Mouse (Mus musculus) liver, embryonic 13.5 days (tissue): ENCODE results near the gene Ncbp3. TPM values are rescaled to one million over a fixed set of nuclear protein-coding genes. Genes with fewer than 3 reads are reported as not detected.
A peak's percentile ranks its signal among the peaks of the same experiment; 100 is the strongest.

Source experiments
- ATAC-seq: fragments of 200-750 bp; cut with Nextera tagmentation; 2 replicates; pipeline ENCODE4 v1.8.0; 2017; ENCODE audit warnings: low read depth, mild to moderate bottlenecking, moderate number of reproducible peaks, moderate library complexity
- DNase-seq: peaks from one replicate; pipeline ENCODE4 v3.0.0; 2022
- H3K27ac ChIP-seq: fragments of 300-500 bp; sonication (generic); 2 replicates; pipeline ENCODE4 v1.5.1; 2015; ENCODE audit warnings: moderate library complexity, mild to moderate bottlenecking, inconsistent platforms
- H3K27me3 ChIP-seq: fragments of 300-500 bp; sonication (generic); 2 replicates; pipeline ENCODE4 v1.6.1; 2015; ENCODE audit warnings: mild to moderate bottlenecking, inconsistent platforms
- H3K36me3 ChIP-seq: fragments of 300-500 bp; sonication (generic); 2 replicates; pipeline ENCODE4 v1.6.1; 2015; ENCODE audit warnings: mild to moderate bottlenecking, inconsistent platforms
- H3K4me1 ChIP-seq: fragments of 300-500 bp; sonication (generic); replicated peaks from 2 replicates; pipeline ENCODE4 v1.6.1; 2015; ENCODE audit warnings: inconsistent platforms
- H3K4me2 ChIP-seq: fragments of 300-500 bp; sonication (generic); 2 replicates; pipeline ENCODE4 v1.6.1; 2015; ENCODE audit warnings: inconsistent platforms, mild to moderate bottlenecking, moderate library complexity
- H3K4me3 ChIP-seq: fragments of 300-500 bp; sonication (generic); replicated peaks from 2 replicates; pipeline ENCODE4 v1.5.1; 2015; ENCODE audit warnings: mild to moderate bottlenecking, inconsistent platforms
- H3K9ac ChIP-seq: fragments of 300-500 bp; sonication (generic); 2 replicates; pipeline ENCODE4 v1.6.1; 2015; ENCODE audit warnings: mild to moderate bottlenecking, inconsistent platforms
- H3K9me3 ChIP-seq: fragments of 300-500 bp; sonication (generic); replicated peaks from 2 replicates; pipeline ENCODE4 v1.6.1; 2016; ENCODE audit warnings: inconsistent platforms
- WGBS: fragments of 180-500 bp; shearing (Covaris S2); methylation state at CpG from one replicate; pipeline ENCODE4 v1.1.7; 2015; ENCODE audit not compliant: insufficient replicate concordance; 5-methylcytosine and 5-hydroxymethylcytosine counted together
- polyA plus RNA-seq: library from polyadenylated mRNA; unstranded; fragments of >200 nt; fragmentation: Nextera tagmentation; extraction: Ambion mirVana; gene quantifications from 2 replicates; pipeline ENCODE4 v1.2.1, GENCODE M21; 2015

Ncbp3 gene
- polyA plus RNA-seq: 5.7 and 6.2 TPM in 2 replicates

DNA sequence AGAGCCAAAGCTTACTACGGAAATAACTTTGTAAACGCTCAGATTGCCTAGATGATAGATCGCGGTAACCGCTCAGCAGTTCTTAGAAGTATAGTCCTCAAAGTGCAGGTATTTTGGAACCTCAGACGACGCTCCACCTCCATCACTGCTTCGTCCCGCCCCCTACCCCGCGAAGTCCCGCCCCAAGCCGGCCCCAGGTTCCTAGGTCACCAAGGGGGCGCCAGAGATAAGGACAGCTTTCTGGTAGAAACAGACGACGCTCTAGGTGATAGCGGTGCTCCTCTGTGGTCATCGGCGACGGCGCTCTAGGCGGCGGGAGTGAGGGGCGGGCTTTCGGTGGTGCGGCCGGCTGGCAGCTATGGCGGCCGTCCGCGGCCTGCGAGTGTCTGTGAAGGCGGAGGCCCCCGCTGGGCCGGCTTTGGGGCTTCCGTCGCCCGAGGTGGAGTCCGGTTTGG, at the start of gene Ncbp3:
Ncbp3 (plus strand) TSS at position 242 of the 455 bp plus-strand sequence.
- peak within 1 kb of the TSS; percentile 83 for H3K27ac ChIP-seq
- peak within 1 kb of the TSS; percentile 80 for H3K4me2 ChIP-seq
- no peaks in the 10 kb centered on the region for H3K9me3 ChIP-seq
- DNase-seq (peak; percentile 95), ATAC-seq (peak; percentile 94)
- under 1% methylated on average over 39 of the region's 39 CpGs for WGBS
- peak within 1 kb of the TSS; percentile 92 for H3K4me3 ChIP-seq
- peak within 1 kb of the TSS; percentile 97 for H3K9ac ChIP-seq
- H3K27me3 ChIP-seq: no peaks in the 10 kb centered on the region
- H3K36me3 ChIP-seq: peaks cover 29% of the 10 kb centered on the region
- H3K4me1 ChIP-seq: peaks cover 22% of the 10 kb centered on the region

DNA sequence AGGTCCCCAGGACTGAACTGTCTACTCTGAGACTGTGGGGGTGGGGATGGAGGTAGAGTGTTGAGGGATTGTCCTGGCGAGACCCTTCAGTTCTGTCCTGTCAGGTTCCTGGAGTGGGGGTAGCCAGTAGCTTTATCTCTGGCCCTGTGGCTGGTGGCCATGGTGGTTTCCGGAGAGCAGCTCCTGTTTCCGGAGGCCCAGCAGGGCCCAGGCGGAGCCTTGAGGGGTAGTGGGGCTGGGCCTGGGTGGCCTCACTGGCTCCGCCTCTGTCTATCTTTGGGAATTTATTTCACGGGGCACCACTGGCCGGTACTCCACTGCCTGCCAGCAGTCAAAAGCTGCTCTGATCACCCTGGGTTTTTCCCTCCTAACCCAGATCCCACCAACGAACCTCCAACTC, 48.8 kb upstream of the Ncbp3 start, which contains the start of gene P2rx1:
P2rx1 (plus strand) TSS at position 333 of the 400 bp plus-strand sequence.
- Histone ChIP-seq H3K27ac (peak within 1 kb of the TSS; percentile 47; the same call in 1 of the 2 replicates), H3K27me3 (no peaks in the 10 kb centered on the region), H3K36me3 (no peaks in the 10 kb centered on the region), H3K4me3 (peak within 1 kb of the TSS; percentile 32), H3K4me1 (peaks cover 22% of the 10 kb centered on the region), H3K9ac (peak within 1 kb of the TSS; percentile 33; the same call in 1 of the 2 replicates), H3K9me3 (no peaks in the 10 kb centered on the region), H3K4me2 (peak within 1 kb of the TSS; percentile 51)
- 11% methylated on average over 8 of the region's 8 CpGs for WGBS
- DNase-seq (peak; percentile 37), ATAC-seq (peak; percentile 65)

DNA sequence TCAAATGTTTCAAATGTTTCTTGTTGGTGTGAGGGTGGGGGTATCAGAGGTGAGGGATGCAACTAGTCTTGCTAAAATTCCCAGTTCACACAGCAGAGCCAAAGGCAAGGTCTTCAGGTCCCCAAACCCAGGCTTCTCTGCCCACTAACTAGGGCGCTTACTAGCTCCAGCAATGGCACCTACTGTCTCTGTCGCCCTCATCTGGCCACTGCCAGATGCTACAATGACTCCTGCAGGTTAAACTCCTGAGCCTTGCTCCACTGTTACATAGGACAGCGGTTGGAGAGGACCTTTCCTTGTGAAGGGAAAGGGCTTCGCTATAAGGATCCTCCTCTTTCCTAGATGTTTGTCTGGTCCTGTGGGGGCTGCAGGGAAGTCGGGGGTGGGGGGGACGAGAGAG, 46.6 kb upstream of the Ncbp3 start:
- WGBS: 7% methylated on average over 6 of the region's 6 CpGs
- H3K4me3 ChIP-seq: no peak overlapping the region
- no peak overlapping the region for H3K9ac ChIP-seq
- peak overlapping the region; percentile 16; the same call in 1 of the 2 replicates for H3K4me2 ChIP-seq
- H3K4me1 ChIP-seq: peaks cover 22% of the 10 kb centered on the region
- DNase-seq (peak; percentile 42), ATAC-seq (peak; percentile 30; the same call in 1 of the 2 replicates)
- no peaks in the 10 kb centered on the region for H3K9me3 ChIP-seq
- no peaks in the 10 kb centered on the region for H3K27me3 ChIP-seq
- H3K27ac ChIP-seq: no peak overlapping the region
- no peaks in the 10 kb centered on the region for H3K36me3 ChIP-seq

DNA sequence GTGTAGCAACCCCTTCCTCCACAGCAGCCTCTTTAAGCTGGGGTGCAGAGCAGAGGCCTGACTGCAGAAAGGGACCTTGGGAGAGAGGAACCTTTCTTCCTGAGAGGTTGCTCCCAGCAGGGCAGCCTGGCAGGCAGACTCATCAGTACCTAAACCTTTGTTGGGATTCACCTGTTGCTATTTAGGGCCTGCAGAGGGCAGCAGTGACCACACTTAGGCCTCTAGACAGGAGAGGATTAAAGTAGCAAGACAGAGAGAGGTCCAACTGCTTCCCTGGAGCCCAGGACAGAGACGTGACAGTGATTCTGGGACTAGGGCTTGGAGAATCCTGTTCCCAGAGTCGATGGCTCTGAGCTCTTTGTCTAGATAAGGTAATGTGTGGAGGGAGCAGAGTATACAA, 41.2 kb upstream of the Ncbp3 start:
- Histone ChIP-seq H3K27ac (no peak overlapping the region), H3K4me2 (no peak overlapping the region), H3K27me3 (no peaks in the 10 kb centered on the region), H3K9ac (no peak overlapping the region), H3K36me3 (no peaks in the 10 kb centered on the region), H3K4me1 (no peaks in the 10 kb centered on the region), H3K9me3 (no peaks in the 10 kb centered on the region), H3K4me3 (no peak overlapping the region)
- 10% methylated on average over 2 of the region's 2 CpGs for WGBS
- ATAC-seq (0 out of 2 replicates have a peak, but pooled peaks have one; percentile 39), DNase-seq (no peak)

DNA sequence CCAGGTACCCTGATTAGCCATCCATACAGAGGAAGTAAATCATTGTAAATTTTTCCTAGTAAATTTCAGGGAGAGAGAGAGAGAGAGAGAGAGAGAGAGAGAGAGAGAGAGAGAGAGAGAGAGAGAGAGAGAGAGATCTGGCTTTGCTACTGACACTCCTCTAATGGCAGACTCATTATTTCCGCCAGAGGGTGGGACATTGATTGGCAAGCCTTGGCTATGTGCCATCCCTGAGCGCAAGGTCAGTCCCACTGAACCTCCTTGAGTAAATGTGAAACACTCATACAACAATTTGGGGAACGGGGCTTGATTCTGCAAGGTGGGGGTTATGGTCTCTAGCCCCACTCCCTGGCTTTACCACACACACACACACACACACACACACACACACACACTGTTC, 40.5 kb upstream of the Ncbp3 start:
- Histone ChIP-seq H3K9ac (no peak overlapping the region), H3K27me3 (no peaks in the 10 kb centered on the region), H3K4me2 (no peak overlapping the region), H3K27ac (no peak overlapping the region), H3K4me1 (no peaks in the 10 kb centered on the region), H3K9me3 (no peaks in the 10 kb centered on the region), H3K36me3 (no peaks in the 10 kb centered on the region), H3K4me3 (no peak overlapping the region)
- no peak for ATAC-seq
- 63% methylated on average over 3 of the region's 3 CpGs for WGBS
- DNase-seq: no peak

DNA sequence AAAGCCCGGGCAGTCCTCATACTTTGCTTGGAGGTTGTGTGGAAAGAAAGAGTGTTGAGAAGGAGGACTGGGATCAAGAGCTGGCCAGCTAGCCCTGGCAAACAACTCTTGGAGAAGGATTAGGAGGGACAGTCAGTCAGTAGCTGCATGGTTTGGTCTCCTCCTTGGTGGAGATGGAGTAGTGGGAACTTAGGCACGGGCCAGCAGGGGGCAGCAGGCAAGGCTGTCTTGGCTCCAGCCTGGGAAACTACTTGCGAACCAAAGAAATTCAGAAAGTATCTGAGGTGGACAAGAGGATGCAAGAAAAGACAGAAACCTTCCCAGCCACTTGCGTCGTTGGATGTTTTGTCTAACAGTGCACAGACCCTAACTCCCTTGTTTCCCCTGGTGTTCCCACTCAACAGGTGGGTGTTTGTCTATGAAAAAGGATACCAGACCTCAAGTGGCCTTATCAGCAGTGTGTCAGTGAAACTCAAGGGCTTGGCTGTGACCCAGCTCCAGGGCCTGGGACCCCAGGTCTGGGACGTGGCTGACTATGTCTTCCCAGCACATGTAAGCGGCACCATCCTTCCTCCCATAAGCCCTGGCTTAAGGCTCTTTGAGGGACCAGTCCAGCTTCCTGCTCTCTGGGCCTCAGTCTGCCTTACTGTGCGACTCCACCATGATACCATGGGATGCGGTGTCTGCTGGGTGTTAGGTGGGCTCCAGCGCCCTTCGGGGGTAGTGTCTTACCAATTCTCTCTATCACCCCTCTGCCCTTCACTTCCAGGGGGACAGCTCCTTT, 39.7 kb upstream of the Ncbp3 start:
- no peak overlapping the region for H3K4me2 ChIP-seq
- no peak overlapping the region for H3K9ac ChIP-seq
- no peak for DNase-seq
- ATAC-seq: no peak
- H3K27ac ChIP-seq: no peak overlapping the region
- H3K4me1 ChIP-seq: no peaks in the 10 kb centered on the region
- H3K27me3 ChIP-seq: no peaks in the 10 kb centered on the region
- H3K36me3 ChIP-seq: no peaks in the 10 kb centered on the region
- no peaks in the 10 kb centered on the region for H3K9me3 ChIP-seq
- 55% methylated on average over 11 of the region's 11 CpGs for WGBS
- H3K4me3 ChIP-seq: no peak overlapping the region

DNA sequence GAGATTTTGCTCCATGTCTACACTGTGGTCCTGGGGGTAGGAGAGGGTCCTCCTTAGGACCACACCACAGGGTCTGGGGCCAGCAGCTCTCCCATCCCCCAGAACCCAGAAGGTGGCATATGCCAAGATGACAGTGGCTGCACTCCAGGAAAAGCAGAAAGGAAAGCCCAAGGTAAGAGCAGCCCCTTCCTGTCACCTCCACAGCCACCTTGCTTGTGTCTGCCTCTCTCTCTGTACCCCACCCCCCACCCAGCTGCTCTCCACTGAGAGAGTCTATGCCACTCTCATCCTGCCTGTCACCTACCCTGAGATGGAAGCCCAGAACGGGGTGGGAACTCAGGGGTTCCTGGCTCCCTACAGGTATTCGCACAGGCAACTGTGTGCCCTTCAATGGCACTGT, 38.8 kb upstream of the Ncbp3 start:
- Histone ChIP-seq H3K4me3 (no peak overlapping the region), H3K36me3 (no peaks in the 10 kb centered on the region), H3K27ac (no peak overlapping the region), H3K9ac (no peak overlapping the region), H3K9me3 (no peaks in the 10 kb centered on the region), H3K27me3 (no peaks in the 10 kb centered on the region), H3K4me1 (no peaks in the 10 kb centered on the region), H3K4me2 (no peak overlapping the region)
- DNase-seq (no peak), ATAC-seq (no peak)
- WGBS: 59% methylated on average over 2 of the region's 2 CpGs

DNA sequence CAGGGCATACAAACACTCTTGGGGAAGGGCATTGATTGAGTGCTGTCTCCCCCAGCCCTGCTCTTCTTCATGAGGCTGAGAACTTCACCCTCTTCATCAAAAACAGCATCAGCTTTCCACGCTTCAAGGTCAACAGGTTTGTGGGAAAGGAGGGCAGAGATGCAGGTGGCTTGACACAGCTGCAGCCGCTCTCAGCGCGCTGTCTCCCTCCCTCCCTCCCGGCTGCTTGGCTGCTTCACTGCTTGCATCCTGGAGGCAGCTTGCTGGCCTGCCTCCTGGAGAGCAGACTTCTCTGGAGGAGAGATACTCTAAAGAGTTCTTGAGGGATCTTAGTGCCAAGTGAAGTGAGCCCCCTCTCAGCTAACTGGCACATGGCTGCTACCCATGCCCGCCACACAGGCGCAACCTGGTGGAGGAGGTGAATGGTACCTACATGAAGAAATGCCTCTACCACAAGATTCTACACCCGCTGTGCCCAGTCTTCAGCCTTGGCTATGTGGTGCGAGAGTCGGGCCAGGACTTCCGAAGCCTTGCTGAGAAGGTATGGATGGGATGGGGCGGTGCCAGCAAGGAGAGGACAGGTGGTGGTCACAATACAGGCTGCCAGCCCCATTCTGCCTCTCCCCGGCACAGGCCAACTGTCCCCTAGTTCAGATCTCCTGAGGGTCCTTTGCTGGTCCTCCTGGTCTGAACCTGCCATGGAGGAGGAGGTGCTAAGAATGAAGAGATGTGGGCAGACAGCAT, 37.9 kb upstream of the Ncbp3 start:
- 71% methylated on average over 13 of the region's 13 CpGs for WGBS
- DNase-seq (no peak), ATAC-seq (no peak)
- Histone ChIP-seq H3K4me3 (no peak overlapping the region), H3K27me3 (no peaks in the 10 kb centered on the region), H3K36me3 (no peaks in the 10 kb centered on the region), H3K4me2 (no peak overlapping the region), H3K27ac (no peak overlapping the region), H3K9ac (no peak overlapping the region), H3K9me3 (no peaks in the 10 kb centered on the region), H3K4me1 (no peaks in the 10 kb centered on the region)

DNA sequence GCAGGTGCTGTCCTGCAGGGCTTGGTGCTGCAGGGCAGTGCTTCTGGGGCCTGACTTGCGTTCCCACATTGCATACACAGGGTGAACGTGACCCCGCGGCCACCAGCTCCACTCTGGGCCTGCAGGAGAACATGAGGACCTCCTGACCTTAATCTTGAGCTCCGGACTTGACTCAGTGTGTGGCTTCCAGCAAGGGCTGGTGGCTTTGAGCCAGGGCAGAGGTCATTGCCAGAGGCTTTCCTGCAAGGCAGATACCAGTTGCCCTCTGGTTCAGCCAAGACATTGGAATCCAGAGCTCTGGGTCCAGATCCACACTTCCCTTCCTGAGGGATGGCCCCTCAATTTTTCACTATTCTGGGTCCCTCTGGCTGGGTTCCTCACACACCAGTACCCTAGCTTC, 33.6 kb upstream of the Ncbp3 start:
- H3K9ac ChIP-seq: no peak overlapping the region
- no peaks in the 10 kb centered on the region for H3K9me3 ChIP-seq
- peaks cover 8% of the 10 kb centered on the region for H3K4me1 ChIP-seq
- WGBS: 66% methylated on average over 5 of the region's 5 CpGs
- no peaks in the 10 kb centered on the region for H3K36me3 ChIP-seq
- ATAC-seq: no peak
- no peak overlapping the region for H3K27ac ChIP-seq
- H3K4me2 ChIP-seq: no peak overlapping the region
- no peak overlapping the region for H3K4me3 ChIP-seq
- no peak for DNase-seq
- peaks cover 33% of the 10 kb centered on the region for H3K27me3 ChIP-seq

DNA sequence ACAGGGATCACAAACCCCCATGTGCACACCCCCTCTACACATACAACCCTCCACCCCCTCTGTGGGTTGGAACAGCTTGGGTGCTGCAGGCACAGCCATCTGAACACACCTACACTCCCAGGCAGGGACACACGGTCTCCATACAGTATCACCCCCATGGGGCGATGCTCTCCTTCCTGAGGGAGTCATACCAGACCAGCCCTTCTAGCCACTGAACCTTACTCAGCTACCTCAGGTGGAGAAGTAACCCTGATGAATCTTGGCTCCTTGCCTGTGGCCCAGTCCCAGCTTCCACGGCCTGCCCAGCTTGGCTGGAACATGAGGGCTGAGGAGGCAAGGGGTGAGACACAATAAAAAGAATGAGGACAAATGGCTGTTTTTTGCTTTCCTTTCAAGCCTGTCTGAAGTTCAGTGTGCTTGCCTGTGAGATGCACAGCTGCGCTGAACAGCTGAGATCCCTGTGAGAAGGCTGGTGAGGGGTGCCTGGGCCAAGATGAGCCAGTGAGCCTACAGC, 32.7 kb upstream of the Ncbp3 start:
- ATAC-seq (no peak), DNase-seq (no peak)
- no peaks in the 10 kb centered on the region for H3K9me3 ChIP-seq
- WGBS: 79% methylated on average over 4 of the region's 4 CpGs
- H3K4me1 ChIP-seq: peaks cover 15% of the 10 kb centered on the region
- H3K36me3 ChIP-seq: no peaks in the 10 kb centered on the region
- no peak overlapping the region for H3K9ac ChIP-seq
- no peak overlapping the region for H3K27ac ChIP-seq
- peaks cover 42% of the 10 kb centered on the region for H3K27me3 ChIP-seq
- H3K4me2 ChIP-seq: no peak overlapping the region
- H3K4me3 ChIP-seq: no peak overlapping the region

DNA sequence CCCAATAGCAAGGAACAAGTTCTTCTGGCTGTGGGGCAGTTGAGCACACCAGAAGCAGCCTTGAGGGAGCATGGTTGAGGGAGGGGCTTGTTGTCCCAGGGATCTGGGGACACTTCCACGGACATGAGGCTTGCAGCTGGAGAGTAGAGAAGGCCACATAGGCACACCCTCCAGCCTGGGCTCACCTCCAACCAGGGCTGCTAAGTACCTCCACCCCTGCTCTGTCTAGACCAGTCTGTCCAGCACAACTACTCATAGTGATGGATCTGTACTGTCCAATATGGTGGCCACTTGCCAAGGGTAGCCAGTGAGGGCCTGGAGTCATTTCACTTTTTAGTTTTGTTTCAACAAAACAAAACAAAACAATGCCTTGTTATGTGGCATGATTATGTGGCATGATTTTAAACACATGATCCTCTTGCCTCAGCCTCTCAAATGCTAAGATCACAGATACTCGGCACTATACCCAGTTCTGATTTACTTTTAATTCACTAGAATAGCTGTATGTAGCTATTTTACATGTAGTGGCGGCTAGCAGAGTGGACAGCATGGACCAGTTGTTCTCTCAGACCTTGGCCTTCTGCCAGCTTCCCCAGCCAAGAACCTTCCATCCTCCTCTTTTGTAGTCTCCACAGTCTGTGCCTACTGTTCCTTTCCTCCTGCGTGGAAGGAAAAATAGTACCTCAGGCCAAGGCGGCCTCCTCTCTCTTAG, 32.0 kb upstream of the Ncbp3 start:
- Histone ChIP-seq H3K36me3 (no peaks in the 10 kb centered on the region), H3K4me2 (no peak overlapping the region), H3K9me3 (no peaks in the 10 kb centered on the region), H3K4me3 (no peak overlapping the region), H3K27me3 (peaks cover 48% of the 10 kb centered on the region), H3K27ac (no peak overlapping the region), H3K9ac (no peak overlapping the region), H3K4me1 (peaks cover 15% of the 10 kb centered on the region)
- ATAC-seq: no peak
- WGBS: 67% methylated on average over 5 of the region's 5 CpGs
- no peak for DNase-seq
